Mouse (Mus musculus) right cerebral cortex, postnatal 14 days (tissue): ENCODE measurements at regions not wholly inside any gene's neighbourhood (a gene's known extent, or its start where the extent isn't known, plus 50 kb on each side); places are given as distances from the start of the nearest gene placed in this dataset.

ENCODE experiments used
- DNase-seq: peaks from one replicate; pipeline ENCODE4 v3.0.0; 2022

GRCm38 (mm10) chr10:12083961-12084360, 740.8 kb downstream of the Epm2a start:
- no peak for DNase-seq

- no peak for DNase-seq
Measured at GRCm38 (mm10) chr10:12092521-12092920, 749.3 kb downstream of the Epm2a start.

DNA sequence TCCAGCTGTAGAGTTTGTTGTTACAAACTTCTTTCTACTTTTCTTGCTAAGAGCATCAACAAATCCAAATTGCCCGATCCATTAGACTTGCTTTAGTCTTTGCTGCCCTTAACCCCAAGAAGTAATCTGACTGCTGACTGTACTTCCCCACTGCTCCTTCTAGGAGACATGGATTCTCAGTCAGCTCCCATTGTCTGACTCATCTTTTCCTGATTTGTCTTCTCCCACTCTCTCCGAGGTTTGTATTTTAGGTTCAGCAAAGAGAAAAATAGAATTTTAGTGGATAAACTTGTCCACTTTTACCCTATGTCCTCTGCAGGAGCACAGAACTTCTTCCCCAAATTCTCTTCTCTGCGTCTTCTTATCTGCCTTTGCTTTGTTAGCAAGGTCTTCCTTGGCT, 753.5 kb downstream of the Epm2a start:
- no peak for DNase-seq

- DNase-seq = peak; percentile 19
Measured at GRCm38 (mm10) chr10:12107001-12107418, 762.2 kb downstream of the Utrn start.

GRCm38 (mm10) chr10:12111720-12112119, 757.4 kb downstream of the Utrn start:
- DNase-seq = no peak

GRCm38 (mm10) chr10:12115767-12116166, 753.4 kb downstream of the Utrn start:
- DNase-seq = no peak

DNA sequence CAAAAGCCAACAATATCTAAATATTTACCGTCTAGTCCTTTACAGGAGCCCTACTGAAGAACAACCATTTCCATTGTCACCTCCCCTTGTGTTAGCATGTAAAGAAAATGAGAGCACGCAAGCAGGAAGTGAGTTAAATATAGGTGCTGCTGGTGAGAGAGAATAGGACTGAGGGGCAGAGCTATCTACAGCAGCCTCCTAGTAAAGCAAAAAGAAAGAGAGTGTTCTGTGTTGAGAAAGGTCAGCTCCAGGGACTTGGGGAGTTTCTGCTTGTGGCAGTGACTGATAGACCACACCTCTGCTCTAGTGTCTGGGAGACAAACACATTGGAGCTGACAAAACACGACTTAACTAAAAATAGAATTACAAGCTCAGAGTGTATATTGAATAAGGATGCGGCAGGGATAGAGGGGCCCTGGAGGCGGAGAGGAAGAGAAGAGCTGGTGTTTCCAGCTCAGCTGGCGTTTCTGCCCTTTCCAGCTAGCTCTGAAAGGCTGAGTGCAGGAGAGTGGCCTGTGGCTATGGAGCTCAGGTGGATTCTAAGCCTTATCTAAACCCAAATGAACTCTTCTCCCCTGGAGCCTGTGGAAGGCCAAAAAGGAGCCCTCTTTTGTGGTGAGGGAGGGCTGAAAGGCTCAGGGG, 752.4 kb downstream of the Utrn start:
- DNase-seq = peak; percentile 15

GRCm38 (mm10) chr10:12124272-12124671, 744.9 kb downstream of the Utrn start:
- DNase-seq = no peak

- DNase-seq = no peak
Measured at GRCm38 (mm10) chr10:12129486-12129885, 739.7 kb downstream of the Utrn start.

DNA sequence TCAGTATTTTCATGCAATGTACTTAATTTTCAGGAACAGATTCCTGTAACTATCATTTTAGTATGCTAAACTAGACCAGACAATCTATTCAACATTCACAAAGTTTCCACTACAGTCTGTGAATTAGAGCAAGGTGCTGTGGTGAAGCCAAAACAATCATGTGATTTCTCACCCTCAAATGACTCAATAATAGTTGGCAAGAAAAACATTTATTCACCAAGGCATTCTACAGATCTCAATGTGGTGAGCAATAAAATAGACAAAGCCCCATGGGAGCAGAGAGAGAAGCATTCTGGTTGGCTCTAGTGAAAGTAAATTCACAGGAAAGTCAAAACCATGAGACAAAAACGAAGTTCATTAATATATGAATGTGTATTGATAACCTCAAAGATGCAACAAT, 724.5 kb downstream of the Utrn start:
- DNase-seq = no peak

DNA sequence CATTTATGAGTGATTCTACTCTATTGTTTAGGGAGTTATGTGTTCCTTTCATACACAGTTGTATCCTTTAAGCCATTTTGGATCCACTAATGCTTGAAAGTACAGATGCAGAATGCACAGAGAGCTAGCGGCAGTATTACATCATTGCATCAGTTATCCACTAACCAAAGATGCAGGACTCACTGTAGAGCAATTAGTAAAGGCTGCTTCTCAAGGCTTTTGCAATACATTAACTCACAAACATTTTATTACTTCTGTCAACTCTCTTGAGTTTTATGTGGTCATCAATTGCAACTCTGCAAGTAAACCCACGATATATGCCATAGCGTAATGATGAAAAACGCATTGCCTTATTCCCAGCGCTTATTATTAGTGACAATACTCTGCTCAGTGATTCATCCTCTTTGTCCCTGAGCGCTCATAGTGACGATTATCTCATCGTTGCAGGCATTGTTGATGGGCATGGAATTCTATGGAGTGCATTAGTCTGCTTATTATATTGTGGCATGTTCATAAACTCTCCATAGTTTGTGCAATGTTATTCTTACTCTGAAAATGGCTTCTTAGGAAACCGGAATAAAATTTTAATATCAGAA, 722.1 kb downstream of the Utrn start:
- no peak for DNase-seq

DNA sequence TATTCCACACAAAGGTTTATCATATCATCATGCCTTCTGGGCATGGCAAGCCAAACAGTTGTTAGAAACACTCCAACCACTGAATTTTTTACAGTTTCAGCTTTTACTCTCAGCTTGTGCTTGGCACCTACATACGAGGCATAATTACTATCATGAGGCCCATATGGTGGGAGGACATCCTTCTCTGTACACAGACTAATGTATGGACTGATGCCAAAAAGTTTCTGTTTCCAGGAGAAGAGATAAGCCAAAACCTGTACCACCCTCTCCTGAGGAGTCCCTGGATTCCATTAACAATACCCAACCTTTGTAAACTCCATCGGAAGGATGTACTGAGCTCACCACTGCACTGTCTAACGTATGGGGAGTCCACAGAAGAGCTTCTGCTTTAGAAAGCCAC, 698.9 kb downstream of the Utrn start:
- DNase-seq = no peak

- DNase-seq = no peak
Measured at GRCm38 (mm10) chr10:12174200-12174818, 694.9 kb downstream of the Utrn start.

GRCm38 (mm10) chr10:12175141-12175540, 694.0 kb downstream of the Utrn start:
- no peak for DNase-seq

DNA sequence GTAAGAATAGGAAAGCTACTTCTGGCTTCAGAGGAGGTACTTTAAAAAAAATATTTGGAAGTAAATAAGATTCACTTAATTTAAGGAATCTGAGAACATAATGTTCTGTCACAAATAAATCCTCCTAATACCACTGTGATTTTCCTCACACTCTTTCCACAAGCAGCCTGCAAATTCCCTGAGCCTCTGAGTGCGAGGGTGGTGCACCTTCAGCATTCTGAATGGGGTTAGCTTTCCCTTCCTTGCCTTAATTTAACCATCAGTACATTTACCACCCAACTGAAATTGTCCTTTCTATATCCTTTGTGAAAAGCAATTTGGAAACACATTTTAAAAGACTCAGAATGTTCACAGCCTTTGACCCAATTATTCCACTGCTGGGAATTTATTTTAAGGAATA, 691.7 kb downstream of the Utrn start:
- no peak for DNase-seq

- no peak for DNase-seq
Measured at GRCm38 (mm10) chr10:12180965-12181364, 688.2 kb downstream of the Utrn start.

GRCm38 (mm10) chr10:12186918-12187639, 682.1 kb downstream of the Utrn start:
- no peak for DNase-seq

DNA sequence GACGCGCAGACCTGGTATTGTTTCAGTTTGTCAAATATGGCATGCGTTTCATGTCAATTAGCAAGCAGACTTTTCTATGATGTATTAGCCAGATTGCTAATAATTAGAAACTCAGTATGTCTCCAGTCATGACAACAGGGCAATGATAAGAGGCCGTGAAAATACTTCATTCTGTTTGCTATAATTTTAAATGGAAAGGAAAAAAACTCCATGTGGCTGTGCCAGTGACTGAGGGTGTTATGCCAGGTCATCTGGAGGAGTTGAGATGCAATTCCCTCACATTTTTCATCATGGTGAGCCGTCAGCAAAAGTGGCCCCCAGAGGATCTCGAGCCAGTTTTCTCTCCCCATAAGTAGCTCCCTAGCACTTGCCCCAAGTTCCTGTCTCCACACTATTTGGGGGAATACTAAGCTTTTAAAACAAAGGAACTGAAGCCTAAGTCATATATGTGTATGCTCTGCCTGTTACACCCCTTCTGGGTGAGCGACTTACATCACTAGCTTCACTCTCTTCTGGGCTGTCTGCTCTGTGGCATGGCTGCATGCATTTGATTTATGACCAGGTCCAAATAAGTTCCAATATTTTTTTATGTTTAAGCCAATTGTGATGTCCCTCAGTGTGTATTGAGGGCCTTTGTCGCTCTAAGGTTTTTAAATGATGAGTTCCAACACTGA, 681.4 kb downstream of the Utrn start:
- no peak for DNase-seq

DNA sequence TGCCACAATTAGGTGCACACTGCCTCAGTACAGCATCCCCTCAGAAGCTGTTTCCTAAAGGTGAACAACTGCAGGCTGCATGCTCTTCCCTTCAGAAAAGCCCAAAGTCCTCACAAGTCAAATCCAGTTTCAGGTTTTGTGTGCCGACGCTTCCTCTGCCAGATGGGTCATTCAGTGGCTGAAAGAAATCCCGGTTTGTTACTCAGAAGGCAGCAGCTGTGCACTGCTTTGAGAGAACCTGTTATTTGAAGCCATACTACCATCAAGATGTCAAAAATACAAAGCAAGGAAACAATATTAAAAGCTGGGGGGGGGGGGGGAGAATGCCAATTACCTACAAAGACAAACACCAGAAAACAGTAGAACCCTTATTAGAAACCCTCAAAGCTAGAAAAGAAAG, 678.7 kb downstream of the Utrn start:
- no peak for DNase-seq

DNA sequence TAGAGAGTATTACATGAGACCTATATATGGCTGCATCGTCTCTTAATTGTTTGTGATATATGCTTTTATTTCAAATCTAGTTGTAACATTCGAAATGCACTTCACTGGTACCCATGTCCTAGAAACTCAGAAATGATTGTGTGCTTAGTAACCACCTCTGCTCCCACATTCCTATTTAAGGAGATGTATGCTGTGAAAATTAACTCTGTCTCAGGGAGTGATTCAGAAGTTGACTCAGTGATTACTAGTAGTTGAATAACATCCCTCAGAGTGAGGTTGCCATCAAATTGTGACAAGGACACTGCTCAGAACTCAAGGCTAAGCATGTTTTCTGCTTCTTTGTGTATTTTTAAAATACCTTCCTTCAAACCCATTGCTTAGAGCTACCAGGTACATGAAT, 661.9 kb downstream of the Utrn start:
- DNase-seq = no peak

DNA sequence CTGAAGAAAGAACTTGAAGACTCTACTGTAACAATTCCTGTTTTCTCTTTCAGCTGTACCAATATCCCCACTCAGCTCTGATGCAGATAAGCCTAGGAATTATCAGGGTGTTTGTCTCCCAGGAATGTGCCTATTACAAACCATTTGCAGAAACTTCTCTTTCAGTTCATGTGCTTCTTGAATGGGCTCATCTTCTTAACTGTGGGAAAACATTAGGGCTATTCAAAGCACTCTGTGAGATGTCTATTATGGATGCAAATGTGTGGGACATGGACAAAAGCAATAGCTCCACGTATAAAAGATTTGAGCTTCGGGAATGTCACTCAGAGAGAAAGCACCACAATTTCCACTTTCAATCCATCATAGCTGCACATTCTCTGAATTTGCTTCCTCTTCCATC, 659.0 kb downstream of the Utrn start:
- no peak for DNase-seq

DNA sequence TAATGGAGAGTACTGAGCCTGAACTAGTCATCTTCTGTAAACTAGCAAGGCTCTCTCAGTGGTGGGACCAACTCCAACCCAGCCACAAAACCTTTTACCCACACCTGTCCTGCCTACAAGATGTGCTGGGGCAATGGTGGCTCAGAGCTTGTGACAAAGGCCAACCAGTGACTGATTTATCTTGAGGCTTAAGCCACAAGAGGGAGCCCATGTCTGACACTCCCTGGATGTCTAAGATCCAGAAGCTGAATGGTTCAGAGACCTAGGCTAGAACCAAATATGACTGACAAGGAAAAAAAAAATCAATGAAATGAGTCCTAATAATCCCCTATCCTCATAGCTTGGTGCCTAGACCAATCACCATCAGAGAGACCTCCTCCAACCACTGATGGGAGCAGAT, 650.3 kb downstream of the Utrn start:
- no peak for DNase-seq

- no peak for DNase-seq
Measured at GRCm38 (mm10) chr10:12234141-12234540, 635.0 kb downstream of the Utrn start.
